ENCODE assay signal across 23 mouse cellular contexts in the genomic region with DNA sequence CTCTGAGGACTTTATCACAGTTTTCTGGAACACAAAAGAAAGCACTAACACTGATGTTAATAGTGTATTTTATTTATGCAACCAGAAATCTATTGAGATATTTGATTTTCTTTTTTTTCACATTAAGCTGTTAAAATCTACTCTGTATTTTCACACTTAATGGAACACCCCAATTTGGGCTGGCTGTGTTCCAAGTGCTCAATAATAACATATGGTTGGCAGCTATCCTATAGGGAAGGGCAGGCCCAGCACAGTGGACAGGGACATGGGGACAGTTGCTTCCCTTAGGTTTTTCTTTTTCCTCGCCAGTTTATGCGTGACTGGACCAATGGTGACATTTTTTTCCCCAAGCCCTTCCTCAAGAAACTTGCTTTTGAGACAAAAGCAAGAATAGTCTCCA. TPM values are rescaled to one million over a fixed set of nuclear protein-coding genes. Genes with fewer than 3 reads are reported as not detected.
"Had no signal": no experiment of that assay in that cellular context is flagged by ENCODE, and none has a peak within 500 bp of the region (broad histone marks: within the 10 kb centered on the region; RNA-seq: fewer than 3 reads in every experiment).

No protein-coding gene starts in this region.

- H3K4me2 ChIP-seq: kidney, embryonic 15.5 days; limb, embryonic 12.5 days; limb, embryonic 15.5 days; liver, embryonic 11.5 days; lung, embryonic 14.5 days; midbrain, embryonic 13.5 days; neural tube, embryonic 13.5 days had no signal

- H3K27ac ChIP-seq: kidney, embryonic 15.5 days; left cerebral cortex, adult 2 months; limb, embryonic 12.5 days; limb, embryonic 15.5 days; liver, embryonic 14.5 days; midbrain, embryonic 10.5 days; midbrain, embryonic 13.5 days; neural tube, embryonic 13.5 days; stomach, postnatal 0 days had no signal

- ATAC-seq: liver, postnatal 0 days; lung, postnatal 0 days; midbrain, embryonic 13.5 days; midbrain, embryonic 16.5 days had no signal

- DNase-seq: kidney, adult 8-10 months; kidney, postnatal 14 days; kidney, postnatal 4 days; liver, postnatal 0 days; lung, embryonic 14.5 days; thymus, adult 2 months; thymus, postnatal 14 days had no signal

- H3K36me3 ChIP-seq: kidney, embryonic 15.5 days; limb, embryonic 12.5 days; limb, embryonic 15.5 days; midbrain, embryonic 10.5 days; midbrain, embryonic 13.5 days; neural tube, embryonic 13.5 days had no signal

- H3K4me3 ChIP-seq: kidney, embryonic 15.5 days; left cerebral cortex, adult 2 months; limb, embryonic 12.5 days; limb, embryonic 15.5 days; megakaryocyte, embryonic 14.5 days; midbrain, embryonic 10.5 days; midbrain, embryonic 13.5 days; myocyte; neural tube, embryonic 13.5 days had no signal

- H3K27me3 ChIP-seq: kidney, embryonic 15.5 days; limb, embryonic 15.5 days; megakaryocyte, embryonic 14.5 days; midbrain, embryonic 13.5 days; neural tube, embryonic 13.5 days had no signal

- H3K9ac ChIP-seq: kidney, embryonic 15.5 days; limb, embryonic 12.5 days; limb, embryonic 15.5 days; liver, embryonic 14.5 days; liver, postnatal 0 days; lung, embryonic 14.5 days; midbrain, embryonic 13.5 days; neural tube, embryonic 13.5 days had no signal

- H3K4me1 ChIP-seq: megakaryocyte, embryonic 14.5 days; midbrain, embryonic 13.5 days; neural tube, embryonic 13.5 days had no signal

- H3K9me3 ChIP-seq: kidney, embryonic 15.5 days; limb, embryonic 12.5 days; limb, embryonic 15.5 days; midbrain, embryonic 10.5 days; midbrain, embryonic 13.5 days; neural tube, embryonic 13.5 days had no signal

RNA-seq across cellular contexts. Expression of a gene that starts 4.5 kb away (rescaled TPM):
- total RNA-seq: monocyte, adult 5-6 weeks; neutrophil, adult 5-6 weeks had no signal
- polyA plus RNA-seq: liver, embryonic 11.5 days; liver, embryonic 14.5 days; liver, postnatal 0 days had no signal
